8 mouse cellular contexts compared by ENCODE assay signal in the genomic region with DNA sequence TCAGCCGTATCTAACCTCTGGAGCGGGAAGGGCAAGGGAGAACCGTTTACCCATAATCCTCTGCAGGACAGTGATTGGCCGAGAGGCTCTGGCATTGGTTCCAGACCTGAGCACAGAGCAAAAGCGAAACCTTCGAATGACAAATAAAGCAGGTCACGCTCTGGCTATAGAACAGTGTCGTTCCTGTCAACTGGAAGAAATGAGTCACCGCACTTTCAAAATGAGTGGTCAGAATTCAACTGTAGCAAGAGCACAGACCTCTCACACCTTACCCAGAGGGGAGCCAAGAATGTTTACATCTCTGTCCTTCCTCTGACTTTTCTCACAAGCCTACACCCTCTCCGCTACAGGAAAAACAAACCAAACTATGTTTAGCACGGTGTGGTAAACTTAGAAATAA. TPM values are rescaled to one million over a fixed set of nuclear protein-coding genes. Genes with fewer than 3 reads are reported as not detected.
DNase-seq lines count a peak whose midpoint lies in the region; ATAC-seq and TF ChIP-seq lines count a peak whose summit lies in the region.

No protein-coding gene starts in this region.

- peaks cover 3% of the 10 kb centered on the region; the same call in 1 of the 2 replicates for H3K9me3 ChIP-seq in heart, embryonic 16.5 days (replicated peaks; ENCODE audit: control insufficient read depth, low read length)
- no peaks in the 10 kb centered on the region for H3K9me3 ChIP-seq in liver, postnatal 0 days (ENCODE audit: low read length)
- H3K9me3 ChIP-seq in midbrain, embryonic 10.5 days (replicated peaks): peaks cover 12% of the 10 kb centered on the region; the same call in 1 of the 2 replicates

- H3K27ac ChIP-seq in heart, embryonic 16.5 days (ENCODE audit: low read length): peak overlapping the region; percentile 29
- H3K27ac ChIP-seq in liver, postnatal 0 days (ENCODE audit: low read depth): peak overlapping the region; percentile 57
- no peak overlapping the region for H3K27ac ChIP-seq in midbrain, embryonic 10.5 days (replicated peaks)

- H3K4me2 ChIP-seq in heart, embryonic 16.5 days (ENCODE audit: low read depth, low read length): peak overlapping the region; percentile 10
- no peak overlapping the region for H3K4me2 ChIP-seq in liver, postnatal 0 days (ENCODE audit: low read depth, low read length)

- TF ChIP-seq CTCF in liver, postnatal 0 days (IDR thresholded peaks at IDR 0.05; ENCODE audit: low read depth): no peak

- H3K4me1 ChIP-seq in heart, embryonic 16.5 days (ENCODE audit: control insufficient read depth, insufficient read depth, low read length): peaks cover 6% of the 10 kb centered on the region; the same call in 1 of the 2 replicates
- peaks cover 2% of the 10 kb centered on the region; the same call in 1 of the 2 replicates for H3K4me1 ChIP-seq in liver, postnatal 0 days (ENCODE audit: insufficient read depth)
- H3K4me1 ChIP-seq in midbrain, embryonic 10.5 days: peaks cover 2% of the 10 kb centered on the region; the same call in 1 of the 2 replicates

- peak; percentile 89 for ATAC-seq in heart, embryonic 16.5 days (replicated peaks; ENCODE audit: extremely low read depth, insufficient read depth, low FRiP score)
- ATAC-seq in liver, postnatal 0 days: peak; percentile 77

- no peak overlapping the region for H3K9ac ChIP-seq in heart, embryonic 16.5 days (ENCODE audit: low read length)
- H3K9ac ChIP-seq in liver, postnatal 0 days (replicated peaks): no peak overlapping the region

- TF ChIP-seq EP300 in liver, postnatal 0 days (IDR thresholded peaks at IDR 0.05; ENCODE audit: low read depth): peak; percentile 73

- H3K27me3 ChIP-seq in heart, embryonic 16.5 days (ENCODE audit: control insufficient read depth, insufficient read depth, low read length): no peaks in the 10 kb centered on the region
- H3K27me3 ChIP-seq in liver, postnatal 0 days (ENCODE audit: insufficient read depth, low read length): no peaks in the 10 kb centered on the region
- no peaks in the 10 kb centered on the region for H3K27me3 ChIP-seq in splenic B cell, adult 2 months (ENCODE audit: control insufficient read depth, insufficient read depth, low read length, poor library complexity, severe bottlenecking)
- no peaks in the 10 kb centered on the region for H3K27me3 ChIP-seq in midbrain, embryonic 10.5 days (ENCODE audit: low read depth, poor library complexity, severe bottlenecking)

- no peak overlapping the region; the same call in 1 of the 2 replicates for H3K4me3 ChIP-seq in heart, embryonic 16.5 days (ENCODE audit: low read length)
- no peak overlapping the region for H3K4me3 ChIP-seq in liver, postnatal 0 days (ENCODE audit: low read depth, low read length)
- H3K4me3 ChIP-seq in midbrain, embryonic 10.5 days: no peak overlapping the region

- H3K36me3 ChIP-seq in heart, embryonic 16.5 days (ENCODE audit: control insufficient read depth, insufficient read depth): no peaks in the 10 kb centered on the region
- no peaks in the 10 kb centered on the region for H3K36me3 ChIP-seq in liver, postnatal 0 days (replicated peaks; ENCODE audit: insufficient read depth, low read length)
- no peaks in the 10 kb centered on the region for H3K36me3 ChIP-seq in splenic B cell, adult 2 months (ENCODE audit: control insufficient read depth, insufficient read depth, low read length, poor library complexity, severe bottlenecking)
- H3K36me3 ChIP-seq in midbrain, embryonic 10.5 days: no peaks in the 10 kb centered on the region

- peak; percentile 65 for DNase-seq in retina, postnatal 1 day
- no peak for DNase-seq in retina, embryonic 14.5 days (ENCODE audit: low spot score)
- peak; percentile 57 to 68 for DNase-seq in adrenal gland, postnatal 36 days
- DNase-seq in liver, postnatal 0 days: peak; percentile 29
- DNase-seq in splenic B cell, adult 2 months (ENCODE audit: low read depth, low spot score): peak; percentile 96
- no peak for DNase-seq in midbrain, embryonic 10.5 days (ENCODE audit: low spot score)
- no peak for DNase-seq in frontal cortex, postnatal 10 days (ENCODE audit: low spot score in 2 of 2)

- WGBS in heart, embryonic 16.5 days: 41% methylated on average over 11 of the region's 11 CpGs
- 57% methylated on average over 11 of the region's 11 CpGs for WGBS in liver, postnatal 0 days (ENCODE audit: insufficient replicate concordance)
- 67% methylated on average over 11 of the region's 11 CpGs for WGBS in midbrain, embryonic 10.5 days

RNA-seq across cellular contexts. Expression of a gene that starts 45.4 kb away (rescaled TPM):
- total RNA-seq in adrenal gland, postnatal 36 days (2021): 1 to 10 TPM; 1.5 to 4.6 TPM
- 3.2 and 3.5 TPM in 2 replicates for polyA plus RNA-seq in heart, embryonic 16.5 days (2015; fragmentation: Nextera tagmentation; extraction: Ambion mirVana)
- 0.47 and 0.60 TPM in 2 replicates for polyA plus RNA-seq in liver, postnatal 0 days (2015; fragmentation: Nextera tagmentation; extraction: Ambion mirVana)
- polyA plus RNA-seq in midbrain, embryonic 10.5 days (2016; fragmentation: Nextera tagmentation; extraction: Ambion mirVana): 0.16 and 0.17 TPM in 2 replicates

Comparison
In these comparisons a context has a peak if more than half of its experiments do, and no peak if none do; other contexts are left out.
1. DNase-seq: peak in retina, postnatal 1 day (single experiment), adrenal gland, postnatal 36 days (2 of 2), liver, postnatal 0 days (single experiment) and splenic B cell, adult 2 months (single experiment); none in retina, embryonic 14.5 days (single experiment), midbrain, embryonic 10.5 days (single experiment) and frontal cortex, postnatal 10 days (0 of 2).